8 mouse cellular contexts compared by ENCODE assay signal in the genomic region with DNA sequence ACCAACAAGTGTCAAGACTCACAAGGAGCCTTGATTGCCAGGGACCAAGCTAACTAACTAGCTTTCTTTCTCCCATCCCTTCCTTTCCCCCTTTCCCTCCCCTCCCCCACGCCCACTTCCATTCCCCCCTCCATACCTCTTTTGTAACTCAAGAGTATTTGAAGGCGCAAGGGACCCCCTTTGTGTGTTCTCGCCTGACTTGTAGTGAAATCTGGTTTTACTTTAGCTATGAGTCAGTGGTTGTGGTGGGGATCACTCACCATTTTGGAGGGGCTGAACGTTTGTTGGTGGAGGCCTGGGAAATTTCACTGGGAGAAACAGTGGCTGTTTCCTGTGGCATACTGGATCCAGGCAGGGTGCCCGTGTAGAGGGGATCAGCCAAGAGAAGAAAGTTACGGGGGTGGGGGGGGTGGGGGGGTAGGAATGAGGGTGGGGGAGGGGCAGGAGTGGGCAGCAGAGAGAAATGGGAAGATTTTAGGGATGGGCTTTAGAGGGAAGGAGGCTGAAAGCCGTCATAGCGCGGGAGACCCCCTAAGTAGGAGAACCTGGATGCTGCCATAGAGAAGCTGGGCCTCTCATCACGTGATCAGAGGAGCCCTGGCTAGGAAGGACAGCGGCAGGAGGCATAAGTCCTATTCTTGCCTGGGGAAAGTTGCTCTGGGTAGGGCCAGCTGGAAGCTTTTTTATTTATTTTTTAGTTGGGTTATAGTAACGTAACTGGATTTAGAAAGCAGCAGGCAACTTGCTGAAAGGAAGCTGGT. TPM values are rescaled to one million over a fixed set of nuclear protein-coding genes. Genes with fewer than 3 reads are reported as not detected.
DNase-seq lines count a peak whose midpoint lies in the region; ATAC-seq and TF ChIP-seq lines count a peak whose summit lies in the region.

No protein-coding gene starts in this region.

- peak overlapping the region; percentile 50 for H3K27ac ChIP-seq in heart, embryonic 11.5 days (ENCODE audit: low read depth, low read length)
- H3K27ac ChIP-seq in forebrain, embryonic 11.5 days (ENCODE audit: low read depth, low read length): no peak overlapping the region
- peak overlapping the region; percentile 69; the same call in 1 of the 2 replicates for H3K27ac ChIP-seq in limb, embryonic 13.5 days
- H3K27ac ChIP-seq in left cerebral cortex, adult 2 months: no peak overlapping the region

- no peak for TF ChIP-seq CTCF in E14TG2a.4 (conservative IDR thresholded peaks at IDR 0.05; ENCODE audit: low read length)
- TF ChIP-seq CTCF in left cerebral cortex, adult 2 months (IDR thresholded peaks at IDR 0.05): no peak

- ATAC-seq in heart, embryonic 11.5 days (replicated peaks; ENCODE audit: insufficient number of reproducible peaks, low FRiP score, low TSS enrichment): no peak
- peak; percentile 67 for ATAC-seq in forebrain, embryonic 11.5 days (replicated peaks; ENCODE audit: low FRiP score)
- 0 out of 2 replicates have a peak, but pooled peaks have one; percentile 68 for ATAC-seq in limb, embryonic 13.5 days (ENCODE audit: low FRiP score, low read depth)
- ATAC-seq in megakaryocyte, adult 5-6 weeks (ENCODE audit: poor library complexity, severe bottlenecking): no peak

- no peaks in the 10 kb centered on the region for H3K9me3 ChIP-seq in heart, embryonic 11.5 days (replicated peaks; ENCODE audit: control insufficient read depth, low read length)
- no peaks in the 10 kb centered on the region for H3K9me3 ChIP-seq in E14TG2a.4 (ENCODE audit: low read length)
- H3K9me3 ChIP-seq in forebrain, embryonic 11.5 days (ENCODE audit: control insufficient read depth, low read length): no peaks in the 10 kb centered on the region
- H3K9me3 ChIP-seq in limb, embryonic 13.5 days: no peaks in the 10 kb centered on the region

- WGBS in heart, embryonic 11.5 days (ENCODE audit: insufficient replicate concordance): 21% methylated on average over 12 of the region's 12 CpGs
- 8% methylated on average over 12 of the region's 12 CpGs for WGBS in forebrain, embryonic 11.5 days
- WGBS in limb, embryonic 13.5 days: 7% methylated on average over 12 of the region's 12 CpGs

- peaks cover 43% of the 10 kb centered on the region for H3K4me1 ChIP-seq in heart, embryonic 11.5 days (ENCODE audit: control insufficient read depth, insufficient read depth, low read length)
- H3K4me1 ChIP-seq in E14TG2a.4 (replicated peaks; ENCODE audit: low read depth, low read length): peaks cover 46% of the 10 kb centered on the region
- peaks cover 14% of the 10 kb centered on the region for H3K4me1 ChIP-seq in forebrain, embryonic 11.5 days (replicated peaks; ENCODE audit: control insufficient read depth, insufficient read depth, low read length)
- H3K4me1 ChIP-seq in limb, embryonic 13.5 days: peaks cover 59% of the 10 kb centered on the region

- intact Hi-C loops in heart, postnatal 10 days (cut with DNase I): no loop called here
- intact Hi-C loops in left cerebral cortex, adult 2 months (cut with DNase I): no loop called here

- no peak overlapping the region for H3K4me3 ChIP-seq in heart, embryonic 11.5 days (ENCODE audit: low read depth, low read length)
- peak overlapping the region; percentile 58 for H3K4me3 ChIP-seq in E14TG2a.4 (replicated peaks; ENCODE audit: low read length)
- no peak overlapping the region for H3K4me3 ChIP-seq in forebrain, embryonic 11.5 days (ENCODE audit: low read depth, low read length)
- H3K4me3 ChIP-seq in limb, embryonic 13.5 days: 0 out of 2 replicates have a peak overlapping the region, but pooled peaks have one; percentile 3
- H3K4me3 ChIP-seq in left cerebral cortex, adult 2 months: no peak overlapping the region

- H3K4me2 ChIP-seq in heart, embryonic 11.5 days: peak overlapping the region; percentile 43
- H3K4me2 ChIP-seq in forebrain, embryonic 11.5 days (ENCODE audit: low read depth, low read length, severe bottlenecking): 0 out of 2 replicates have a peak overlapping the region, but pooled peaks have one; percentile 18
- peak overlapping the region; percentile 49 for H3K4me2 ChIP-seq in limb, embryonic 13.5 days (replicated peaks)

- no peaks in the 10 kb centered on the region for H3K27me3 ChIP-seq in heart, embryonic 11.5 days (ENCODE audit: control insufficient read depth, insufficient read depth, low read length)
- H3K27me3 ChIP-seq in E14TG2a.4 (ENCODE audit: insufficient read depth, low read length): no peaks in the 10 kb centered on the region
- H3K27me3 ChIP-seq in forebrain, embryonic 11.5 days (ENCODE audit: control insufficient read depth, insufficient read depth, low read length): no peaks in the 10 kb centered on the region
- H3K27me3 ChIP-seq in limb, embryonic 13.5 days: no peaks in the 10 kb centered on the region

- no peak for DNase-seq in heart, postnatal 10 days
- no peak for DNase-seq in forebrain, embryonic 11.5 days (ENCODE audit: low spot score)
- no peak for DNase-seq in layer of hippocampus, adult 11-12 months (ENCODE audit: low spot score)
- DNase-seq in left cerebral cortex, adult 2 months (ENCODE audit: extremely low spot score in 1 of 2, low spot score in 2 of 2): no peak

- no peaks in the 10 kb centered on the region for H3K36me3 ChIP-seq in heart, embryonic 11.5 days (ENCODE audit: control insufficient read depth, insufficient read depth, low read length)
- no peaks in the 10 kb centered on the region for H3K36me3 ChIP-seq in E14TG2a.4 (ENCODE audit: insufficient read depth, low read length)
- H3K36me3 ChIP-seq in forebrain, embryonic 11.5 days (ENCODE audit: control insufficient read depth, insufficient read depth, low read length): no peaks in the 10 kb centered on the region
- H3K36me3 ChIP-seq in limb, embryonic 13.5 days: 0 out of 2 replicates have a peak, but pooled peaks cover 3% of the 10 kb centered on the region

- no peak overlapping the region for H3K9ac ChIP-seq in heart, embryonic 11.5 days (ENCODE audit: low read depth, low read length)
- H3K9ac ChIP-seq in forebrain, embryonic 11.5 days (ENCODE audit: low read length): no peak overlapping the region
- no peak overlapping the region for H3K9ac ChIP-seq in limb, embryonic 13.5 days

RNA-seq across cellular contexts. Expression of a gene that starts 15.3 kb away (rescaled TPM):
- polyA plus RNA-seq in heart, embryonic 11.5 days (2014; fragmentation: Nextera tagmentation; extraction: Ambion mirVana): 14.9 and 16.4 TPM in 2 replicates
- total RNA-seq in heart, postnatal 10 days (2021): 1 to 10 TPM; 3.0 to 4.1 TPM
- polyA plus RNA-seq in forebrain, embryonic 11.5 days (2014; fragmentation: Nextera tagmentation; extraction: Ambion mirVana): 17.6 and 19.1 TPM in 2 replicates
- polyA plus RNA-seq in limb, embryonic 13.5 days (2015; fragmentation: Nextera tagmentation; extraction: Ambion mirVana): 16.5 and 17.9 TPM in 2 replicates
- not detected in 2 replicates for total RNA-seq in megakaryocyte, adult 5-6 weeks (2015)
- 0.04 TPM in 1 of 2 replicates, not detected in the other for total RNA-seq in megakaryocyte, adult 5-6 weeks (2017)
- 10 to 100 TPM; 14.1 to 27.2 TPM for total RNA-seq in left cerebral cortex, adult 2 months (2021)

Comparison
In these comparisons a context has a peak if more than half of its experiments do, and no peak if none do; other contexts are left out.
1. ATAC-seq: peak in forebrain, embryonic 11.5 days (single experiment) and limb, embryonic 13.5 days (single experiment); none in heart, embryonic 11.5 days (single experiment) and megakaryocyte, adult 5-6 weeks (single experiment).
2. H3K27ac ChIP-seq: peak in heart, embryonic 11.5 days (single experiment) and limb, embryonic 13.5 days (single experiment); none in forebrain, embryonic 11.5 days (single experiment) and left cerebral cortex, adult 2 months (single experiment).
3. H3K4me3 ChIP-seq: peak in E14TG2a.4 (single experiment) and limb, embryonic 13.5 days (single experiment); none in heart, embryonic 11.5 days (single experiment), forebrain, embryonic 11.5 days (single experiment) and left cerebral cortex, adult 2 months (single experiment).
4. Peak in every context shown above with its lines, with median percentiles within 50 percentile points of each other: H3K4me2 ChIP-seq.